Mouse (Mus musculus): ENCODE results near the gene Gpr61.

The Gpr61 gene

DNA sequence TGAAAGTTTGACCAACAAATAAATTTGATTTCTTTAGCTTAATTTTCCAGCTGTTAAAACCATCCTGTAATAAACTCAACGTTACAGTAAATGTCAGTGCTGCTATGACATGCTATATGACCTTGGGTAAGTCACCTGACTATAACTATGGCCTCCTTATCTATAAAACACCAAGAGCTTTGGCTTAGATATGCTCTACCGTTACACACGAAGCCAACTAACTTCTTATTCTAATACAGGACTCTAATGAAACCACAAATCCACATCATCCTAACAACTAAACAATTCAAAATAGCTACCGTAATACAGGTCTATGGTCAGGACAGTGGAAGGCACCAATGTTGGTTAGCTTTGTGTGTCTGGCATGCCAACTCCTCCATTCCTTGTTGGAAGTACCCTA, 24.9 kb downstream of the Gpr61 start:
- DNase-seq (ENCODE audit: low spot score) = no peak

DNA sequence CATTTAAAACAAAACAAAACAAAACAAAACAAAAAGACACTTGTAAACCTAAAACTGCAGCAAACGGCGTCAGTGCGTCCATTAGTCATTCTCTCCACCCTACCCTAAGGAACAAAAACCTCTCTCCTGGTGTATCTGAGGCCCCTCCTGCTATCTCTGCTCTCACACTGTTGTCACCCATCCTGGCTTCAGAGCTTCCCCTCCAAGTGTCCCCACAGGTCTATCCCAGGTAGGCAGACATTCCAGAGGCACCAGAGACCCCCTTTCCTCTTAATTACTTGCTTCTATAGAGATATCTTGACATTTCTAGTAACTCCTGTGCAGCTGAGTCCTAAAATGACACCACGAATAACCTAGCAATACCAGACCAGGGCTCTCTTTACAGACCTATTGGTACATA, 25.3 kb downstream of the Gpr61 start:
- no peak for DNase-seq (ENCODE audit: low spot score)

DNA sequence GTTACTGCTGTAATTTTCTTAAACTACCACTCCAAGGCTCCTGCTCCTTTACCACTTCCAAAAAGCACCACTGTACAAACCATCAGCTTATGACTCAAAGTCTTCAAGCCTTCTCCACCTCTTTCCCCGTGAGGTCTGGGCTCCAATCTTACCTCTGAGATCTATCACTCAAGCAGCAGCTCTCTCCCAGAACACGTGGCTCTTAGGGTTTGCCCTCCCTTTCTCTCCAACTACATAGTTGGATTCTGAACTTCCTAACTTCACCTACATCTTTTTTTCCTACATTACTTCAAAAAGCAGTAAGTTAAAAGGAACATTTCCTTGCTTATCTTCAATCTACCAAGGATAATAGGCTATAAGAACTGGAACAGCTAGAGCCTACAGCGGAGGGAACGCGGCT, 26.2 kb downstream of the Gpr61 start:
- no peak for DNase-seq (ENCODE audit: low spot score)

- no peak for DNase-seq (ENCODE audit: low spot score)
Observed at GRCm38 (mm10) chr3:108126327-108126726, 28.4 kb downstream of the Gpr61 start.

- no peak for DNase-seq (ENCODE audit: low spot score)
Observed at GRCm38 (mm10) chr3:108124131-108124530, 30.6 kb downstream of the Gpr61 start.

DNA sequence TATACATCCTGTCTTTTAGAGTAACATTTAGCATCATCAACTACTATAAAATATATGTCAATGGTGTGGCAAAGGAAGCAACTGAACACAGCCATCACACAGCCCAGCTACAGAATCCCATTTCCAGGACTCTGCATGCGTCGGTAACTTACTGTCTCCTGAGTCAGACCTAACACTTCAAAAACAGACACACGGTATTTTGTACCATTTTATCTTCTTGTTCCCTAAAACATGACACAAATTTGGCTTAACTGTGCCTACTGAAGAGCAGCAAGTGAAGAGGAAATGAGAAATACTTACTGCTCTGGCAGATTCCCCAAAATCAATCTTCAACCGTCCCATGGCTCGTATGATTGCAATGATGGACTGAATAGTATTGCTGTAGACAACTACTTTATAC, 31.4 kb downstream of the Gpr61 start:
- DNase-seq (ENCODE audit: low spot score) = no peak

- DNase-seq (ENCODE audit: low spot score) = no peak
Observed at GRCm38 (mm10) chr3:108121101-108121500, 33.6 kb downstream of the Gpr61 start.

DNA sequence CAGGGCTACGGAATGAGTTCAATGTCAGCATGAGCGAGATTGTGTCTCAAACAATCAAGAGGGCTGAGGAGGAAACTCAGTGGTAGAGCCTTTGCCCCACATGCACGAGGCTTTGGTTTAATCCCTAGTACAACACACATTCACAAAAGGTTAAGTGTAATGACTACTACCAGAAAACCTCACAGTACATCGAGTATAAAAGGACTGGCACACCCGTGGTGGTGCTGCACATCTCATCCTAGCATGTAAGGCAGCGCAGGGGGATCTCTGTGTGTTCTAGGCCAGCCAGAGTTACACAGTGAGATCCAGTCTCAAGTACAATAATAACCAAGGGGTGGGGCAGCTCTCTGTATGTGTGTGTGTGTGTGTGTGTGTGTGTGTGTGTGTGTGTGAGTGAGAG, 37.2 kb downstream of the Gpr61 start:
- no peak for DNase-seq (ENCODE audit: low spot score)

DNA sequence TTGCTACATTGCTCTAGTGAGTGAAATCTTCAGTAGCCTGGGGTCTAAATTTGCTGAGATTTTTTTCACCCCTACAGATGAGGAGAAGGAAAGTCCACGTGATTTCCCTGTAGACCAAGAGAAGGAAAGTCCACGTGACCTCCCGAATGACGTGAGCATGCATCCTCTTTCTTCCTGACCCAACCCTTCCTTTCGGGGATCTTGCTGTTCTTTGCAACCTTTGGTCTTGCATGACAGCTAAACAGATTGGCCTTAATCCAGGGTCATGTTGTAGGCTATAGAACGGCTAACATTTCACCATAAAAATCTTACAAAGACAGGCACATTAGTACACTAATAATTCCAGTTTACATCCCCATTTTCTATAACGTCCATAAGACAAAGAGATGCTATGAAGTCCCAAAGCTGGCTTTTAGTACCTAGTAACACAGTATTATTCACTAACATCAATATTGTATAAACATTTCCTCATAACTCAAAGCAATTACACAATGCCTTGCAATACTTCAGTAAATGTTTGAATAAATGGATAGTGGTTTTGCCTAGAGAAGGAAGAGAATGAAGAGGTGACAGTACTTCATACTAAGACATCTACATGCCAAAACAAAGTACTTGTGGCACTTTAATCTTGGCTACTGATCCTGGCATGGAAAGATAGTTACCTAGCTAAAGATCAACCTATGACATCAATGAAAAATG, 40.9 kb downstream of the Gpr61 start:
- no peak for DNase-seq (ENCODE audit: low spot score)

GRCm38 (mm10) chr3:108112666-108113065, 42.0 kb downstream of the Gpr61 start:
- no peak for DNase-seq (ENCODE audit: low spot score)

GRCm38 (mm10) chr3:108112246-108112645, 42.4 kb downstream of the Gpr61 start:
- no peak for DNase-seq (ENCODE audit: low spot score)

- no peak for DNase-seq (ENCODE audit: low spot score)
Observed at GRCm38 (mm10) chr3:108111320-108111719, 43.4 kb downstream of the Gpr61 start.

- no peak for DNase-seq (ENCODE audit: low spot score)
Observed at GRCm38 (mm10) chr3:108105281-108105680, 49.4 kb downstream of the Gpr61 start.

GRCm38 (mm10) chr3:108102075-108102474, 52.6 kb downstream of the Gpr61 start:
- DNase-seq (ENCODE audit: low spot score) = no peak

DNA sequence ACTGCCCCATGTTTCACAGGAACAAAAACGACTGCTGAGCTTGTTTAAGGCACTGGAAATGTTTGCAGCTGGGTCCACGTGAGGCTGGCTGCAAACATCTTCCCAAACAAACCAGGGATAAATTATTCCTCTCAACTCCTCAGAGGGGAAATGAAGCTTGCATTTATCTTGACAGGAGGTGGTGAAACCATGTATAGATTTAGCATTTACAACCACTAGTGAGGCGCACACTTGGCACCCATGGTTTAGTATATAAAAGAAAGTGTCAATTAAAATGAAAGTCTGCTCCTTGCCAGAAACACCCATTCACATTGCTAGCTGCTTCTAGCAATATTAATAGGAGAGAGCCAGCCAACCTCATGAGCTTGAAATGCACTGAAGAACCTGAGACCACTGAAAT, 53.1 kb downstream of the Gpr61 start:
- no peak for DNase-seq (ENCODE audit: low spot score)

Data from ovary, postnatal 10 days (tissue).